Mouse (Mus musculus) neural tube, embryonic 11.5 days (tissue): ENCODE results near the gene Mettl3. TPM values are rescaled to one million over a fixed set of nuclear protein-coding genes. Genes with fewer than 3 reads are reported as not detected.

Experiments used
- ATAC-seq: fragments of 200-750 bp; cut with Nextera tagmentation; 2 replicates; pipeline ENCODE4 v1.8.0; 2017; ENCODE audit warnings: moderate number of reproducible peaks, mild to moderate bottlenecking, moderate TSS enrichment, moderate library complexity; ENCODE audit not compliant: insufficient read depth, low FRiP score, low TSS enrichment
- DNase-seq: peaks from one replicate; pipeline ENCODE4 v3.0.0-alpha.2; 2015; ENCODE audit warnings: low spot score
- H3K27ac ChIP-seq: fragments of 300-500 bp; sonication (generic); 2 replicates; pipeline ENCODE4 v1.5.1; 2014; ENCODE audit warnings: low read depth, mild to moderate bottlenecking, low read length
- H3K27me3 ChIP-seq: fragments of 300-500 bp; sonication (generic); 2 replicates; pipeline ENCODE4 v1.6.1; 2014; ENCODE audit warnings: mild to moderate bottlenecking, low read length, mixed read lengths; ENCODE audit not compliant: control insufficient read depth, insufficient read depth
- H3K36me3 ChIP-seq: fragments of 300-500 bp; sonication (generic); 2 replicates; pipeline ENCODE4 v1.6.1; 2014; ENCODE audit warnings: mild to moderate bottlenecking, low read length, moderate library complexity, mixed read lengths; ENCODE audit not compliant: control insufficient read depth, insufficient read depth
- H3K4me1 ChIP-seq: fragments of 300-500 bp; sonication (generic); 2 replicates; pipeline ENCODE4 v1.6.1; 2014; ENCODE audit warnings: low read length, mixed read lengths; ENCODE audit not compliant: control insufficient read depth, insufficient read depth
- H3K4me2 ChIP-seq: fragments of 300-500 bp; sonication (generic); 2 replicates; pipeline ENCODE4 v1.6.1; 2014; ENCODE audit warnings: low read depth, mild to moderate bottlenecking, moderate library complexity
- H3K4me3 ChIP-seq: fragments of 300-500 bp; sonication (generic); 2 replicates; pipeline ENCODE4 v1.5.1; 2014; ENCODE audit warnings: low read depth, low read length
- H3K9ac ChIP-seq: fragments of 300-500 bp; sonication (generic); 2 replicates; pipeline ENCODE4 v1.6.1; 2014; ENCODE audit warnings: mild to moderate bottlenecking, low read length
- H3K9me3 ChIP-seq: fragments of 300-500 bp; sonication (generic); 2 replicates; pipeline ENCODE4 v1.6.1; 2016; ENCODE audit warnings: low read length; ENCODE audit not compliant: control insufficient read depth
- WGBS: fragments of 180-500 bp; shearing (Covaris S2); extraction: QIAGEN DNeasy Blood & Tissue Kit; methylation state at CpG from one replicate; pipeline ENCODE4 v1.1.7; 2014; 5-methylcytosine and 5-hydroxymethylcytosine counted together
- polyA plus RNA-seq: library from polyadenylated mRNA; unstranded; fragments of >200 nt; fragmentation: Nextera tagmentation; extraction: Ambion mirVana; gene quantifications from 2 replicates; pipeline ENCODE4 v1.2.1, GENCODE M21; 2014

The Mettl3 gene
- polyA plus RNA-seq, 1 experiment from 2014 or later: 54.6 TPM

- H3K9me3 ChIP-seq: no peaks in the 10 kb centered on the region
- no peak overlapping the region for H3K27ac ChIP-seq
- H3K27me3 ChIP-seq: no peaks in the 10 kb centered on the region
- no peak overlapping the region for H3K4me3 ChIP-seq
- no peak overlapping the region for H3K9ac ChIP-seq
- ATAC-seq: no peak
- peaks cover 4% of the 10 kb centered on the region; the same call in 1 of the 2 replicates for H3K4me1 ChIP-seq
- no peaks in the 10 kb centered on the region for H3K36me3 ChIP-seq
- H3K4me2 ChIP-seq: peak overlapping the region; percentile 78
- 8% methylated on average over 4 of the region's 4 CpGs for WGBS
- peak; percentile 41 for DNase-seq
These were observed 21.0 kb upstream of the Mettl3 start for GRCm38 (mm10) chr14:52325890-52326289.

- H3K4me3 ChIP-seq: no peak overlapping the region
- H3K4me2 ChIP-seq: no peak overlapping the region
- H3K27me3 ChIP-seq: no peaks in the 10 kb centered on the region
- H3K9me3 ChIP-seq: no peaks in the 10 kb centered on the region
- no peak for DNase-seq
- WGBS: 80% methylated on average over 6 of the region's 6 CpGs
- H3K4me1 ChIP-seq: peaks cover 19% of the 10 kb centered on the region
- H3K9ac ChIP-seq: no peak overlapping the region; the same call in 1 of the 2 replicates
- no peak for ATAC-seq
- H3K27ac ChIP-seq: no peak overlapping the region
- peaks cover 2% of the 10 kb centered on the region for H3K36me3 ChIP-seq
These were observed 14.4 kb upstream of the Mettl3 start for GRCm38 (mm10) chr14:52319361-52319760.

GRCm38 (mm10) chr14:52316441-52317225 is 11.7 kb upstream of the Mettl3 start:
- peak; percentile 81 for ATAC-seq
- DNase-seq: peak; percentile 76
- peaks cover 39% of the 10 kb centered on the region for H3K4me1 ChIP-seq
- no peaks in the 10 kb centered on the region for H3K27me3 ChIP-seq
- H3K36me3 ChIP-seq: peaks cover 26% of the 10 kb centered on the region
- H3K9ac ChIP-seq: peak overlapping the region; percentile 95
- H3K4me3 ChIP-seq: peak overlapping the region; percentile 79
- no peaks in the 10 kb centered on the region for H3K9me3 ChIP-seq
- 4% methylated on average over 16 of the region's 16 CpGs for WGBS
- H3K4me2 ChIP-seq: peak overlapping the region; percentile 91
- peak overlapping the region; percentile 85 for H3K27ac ChIP-seq

GRCm38 (mm10) chr14:52315792-52316440 is 11.0 kb upstream of the Mettl3 start:
- peak overlapping the region; percentile 79 for H3K4me3 ChIP-seq
- DNase-seq (peak; percentile 84), ATAC-seq (peak; percentile 81)
- peak overlapping the region; percentile 91 for H3K4me2 ChIP-seq
- H3K4me1 ChIP-seq: peaks cover 39% of the 10 kb centered on the region
- under 1% methylated on average over 28 of the region's 41 CpGs for WGBS
- H3K27ac ChIP-seq: peak overlapping the region; percentile 85
- H3K36me3 ChIP-seq: peaks cover 26% of the 10 kb centered on the region
- H3K27me3 ChIP-seq: no peaks in the 10 kb centered on the region
- H3K9ac ChIP-seq: peak overlapping the region; percentile 95
- no peaks in the 10 kb centered on the region for H3K9me3 ChIP-seq

GRCm38 (mm10) chr14:52315283-52315780 is 10.4 kb upstream of the Mettl3 start:
- Histone ChIP-seq H3K9me3 (no peaks in the 10 kb centered on the region), H3K36me3 (peaks cover 26% of the 10 kb centered on the region), H3K9ac (peak overlapping the region; percentile 95), H3K27me3 (no peaks in the 10 kb centered on the region), H3K4me3 (peak overlapping the region; percentile 79), H3K27ac (peak overlapping the region; percentile 85), H3K4me2 (peak overlapping the region; percentile 91), H3K4me1 (peaks cover 39% of the 10 kb centered on the region)
- WGBS: 6% methylated on average over 17 of the region's 17 CpGs
- ATAC-seq (no peak), DNase-seq (no peak)

- H3K9ac ChIP-seq: peak overlapping the region; percentile 95
- no peaks in the 10 kb centered on the region for H3K27me3 ChIP-seq
- H3K4me2 ChIP-seq: peak overlapping the region; percentile 91
- peaks cover 26% of the 10 kb centered on the region for H3K36me3 ChIP-seq
- H3K27ac ChIP-seq: no peak overlapping the region
- 57% methylated on average over 8 of the region's 8 CpGs for WGBS
- DNase-seq: no peak
- no peak for ATAC-seq
- peaks cover 39% of the 10 kb centered on the region for H3K4me1 ChIP-seq
- peak overlapping the region; percentile 79 for H3K4me3 ChIP-seq
- H3K9me3 ChIP-seq: no peaks in the 10 kb centered on the region
These were observed 9.9 kb upstream of the Mettl3 start for GRCm38 (mm10) chr14:52314808-52315150.

GRCm38 (mm10) chr14:52313931-52314807 is 9.2 kb upstream of the Mettl3 start:
- peak overlapping the region; percentile 91; the same call in 1 of the 2 replicates for H3K4me2 ChIP-seq
- peak overlapping the region; percentile 95; the same call in 1 of the 2 replicates for H3K9ac ChIP-seq
- peaks cover 39% of the 10 kb centered on the region for H3K4me1 ChIP-seq

GRCm38 (mm10) chr14:52310906-52311305 is 6.0 kb upstream of the Mettl3 start:
- Histone ChIP-seq H3K36me3 (peaks cover 26% of the 10 kb centered on the region), H3K27me3 (no peaks in the 10 kb centered on the region), H3K4me1 (peaks cover 33% of the 10 kb centered on the region), H3K4me2 (no peak overlapping the region), H3K9ac (no peak overlapping the region), H3K9me3 (no peaks in the 10 kb centered on the region), H3K27ac (no peak overlapping the region), H3K4me3 (no peak overlapping the region)
- ATAC-seq: no peak
- WGBS: 98% methylated on average over 2 of the region's 2 CpGs
- DNase-seq: no peak

More at GRCm38 (mm10) chr14:52313931-52314807, 9.2 kb upstream of the Mettl3 start:
- WGBS: 89% methylated on average over 26 of the region's 26 CpGs
- ATAC-seq (no peak), DNase-seq (no peak)
- Histone ChIP-seq H3K9me3 (no peaks in the 10 kb centered on the region), H3K4me3 (peak overlapping the region; percentile 79; the same call in 1 of the 2 replicates), H3K27me3 (no peaks in the 10 kb centered on the region), H3K27ac (no peak overlapping the region), H3K36me3 (peaks cover 26% of the 10 kb centered on the region)
